Mouse (Mus musculus): ENCODE data around the gene Rhebl1. TPM values are rescaled to one million over a fixed set of nuclear protein-coding genes. Genes with fewer than 3 reads are reported as not detected.
A peak's percentile ranks its signal among the peaks of the same experiment; 100 is the strongest.

Gene Rhebl1
- total RNA-seq, 2 experiments from 2014 or later: 3.4 to 4.8 TPM

GRCm38 (mm10) chr15:98916016-98916415, 21.7 kb upstream of the Rhebl1 start:
- ATAC-seq (ENCODE audit: poor library complexity, severe bottlenecking): no peak

- no peak for ATAC-seq (ENCODE audit: poor library complexity, severe bottlenecking)
Observed at GRCm38 (mm10) chr15:98914903-98915302, 20.6 kb upstream of the Rhebl1 start.

GRCm38 (mm10) chr15:98904692-98905091, 10.4 kb upstream of the Rhebl1 start:
- ATAC-seq (ENCODE audit: poor library complexity, severe bottlenecking): peak; percentile 43; the same call in 1 of the 2 replicates

- no peak for ATAC-seq (ENCODE audit: poor library complexity, severe bottlenecking)
Observed at GRCm38 (mm10) chr15:98902600-98902999, 8.3 kb upstream of the Rhebl1 start.

GRCm38 (mm10) chr15:98901530-98901929, 7.2 kb upstream of the Rhebl1 start:
- no peak for ATAC-seq (ENCODE audit: poor library complexity, severe bottlenecking)

- no peak for ATAC-seq (ENCODE audit: poor library complexity, severe bottlenecking)
Observed at GRCm38 (mm10) chr15:98897928-98898800, 3.8 kb upstream of the Rhebl1 start, which contains the start of gene Dhh. Gene Dhh, minus strand, starts transcription at chr15:98898540.

GRCm38 (mm10) chr15:98897495-98897894, 3.2 kb upstream of the Rhebl1 start:
- ATAC-seq (ENCODE audit: poor library complexity, severe bottlenecking): no peak

GRCm38 (mm10) chr15:98895635-98896589, 1.6 kb upstream of the Rhebl1 start:
- ATAC-seq (ENCODE audit: poor library complexity, severe bottlenecking): no peak

- ATAC-seq (ENCODE audit: poor library complexity, severe bottlenecking): no peak
Observed at GRCm38 (mm10) chr15:98894746-98895634, 650 bp upstream of the Rhebl1 start.

GRCm38 (mm10) chr15:98893036-98893435, 1.3 kb downstream of the Rhebl1 start:
- ATAC-seq (ENCODE audit: poor library complexity, severe bottlenecking): no peak

GRCm38 (mm10) chr15:98891907-98892606, 2.3 kb downstream of the Rhebl1 start:
- peak; percentile 88 for ATAC-seq (ENCODE audit: poor library complexity, severe bottlenecking)

- ATAC-seq (ENCODE audit: poor library complexity, severe bottlenecking): no peak
Observed at GRCm38 (mm10) chr15:98891198-98891742, 3.1 kb downstream of the Rhebl1 start.

- no peak for ATAC-seq (ENCODE audit: poor library complexity, severe bottlenecking)
Observed at GRCm38 (mm10) chr15:98887526-98887925, 6.8 kb downstream of the Rhebl1 start.

- ATAC-seq (ENCODE audit: poor library complexity, severe bottlenecking): no peak
Observed at GRCm38 (mm10) chr15:98886667-98887387, 7.5 kb downstream of the Rhebl1 start.

- no peak for ATAC-seq (ENCODE audit: poor library complexity, severe bottlenecking)
Observed at GRCm38 (mm10) chr15:98884106-98884505, 10.2 kb downstream of the Rhebl1 start.

GRCm38 (mm10) chr15:98883661-98884060, 10.7 kb downstream of the Rhebl1 start:
- ATAC-seq (ENCODE audit: poor library complexity, severe bottlenecking): no peak

- ATAC-seq (ENCODE audit: poor library complexity, severe bottlenecking): no peak
Observed at GRCm38 (mm10) chr15:98881656-98882008, 12.7 kb downstream of the Rhebl1 start.

GRCm38 (mm10) chr15:98880978-98881655, 13.2 kb downstream of the Rhebl1 start:
- peak; percentile 93 for ATAC-seq (ENCODE audit: poor library complexity, severe bottlenecking)
